Mouse (Mus musculus) granulocyte monocyte progenitor cell, adult 5-6 weeks (primary cell): ENCODE results near the gene Cfd. TPM values are rescaled to one million over a fixed set of nuclear protein-coding genes. Genes with fewer than 3 reads are reported as not detected.

Source experiments
- ATAC-seq: replicated peaks from 2 replicates; pipeline ENCODE4 v1.8.0; 2016; ENCODE audit warnings: mild to moderate bottlenecking, moderate TSS enrichment, inconsistent platforms; ENCODE audit not compliant: poor library complexity, severe bottlenecking
- total RNA-seq, 2 experiments: library from RNA; stranded (forward) in 1 of 2; stranded (reverse) in 1 of 2; fragments of 200-712, 200-1000 nt in 1 of 2; fragments of >200 nt in 1 of 2; fragmentation: Nextera tagmentation in 1 of 2; gene quantifications; 2 replicates each; pipeline ENCODE4 v1.2.3; 2014 to 2017

Gene Cfd
- total RNA-seq, 2 experiments from 2014 or later = 1.6 TPM; not detected in 1

GRCm38 (mm10) chr10:79860079-79860911 lies 30.4 kb upstream of the Cfd start:
- no peak for ATAC-seq

- ATAC-seq = no peak
These were observed 29.2 kb upstream of the Cfd start for GRCm38 (mm10) chr10:79861230-79862048.

GRCm38 (mm10) chr10:79862049-79862788 lies 28.4 kb upstream of the Cfd start:
- ATAC-seq = no peak

- ATAC-seq = no peak
These were observed 27.7 kb upstream of the Cfd start for GRCm38 (mm10) chr10:79862925-79863324.

- ATAC-seq = no peak
These were observed 26.1 kb upstream of the Cfd start for GRCm38 (mm10) chr10:79864351-79865188.

- ATAC-seq = 0 out of 2 replicates have a peak, but pooled peaks have one; percentile 7
These were observed 25.5 kb upstream of the Cfd start for GRCm38 (mm10) chr10:79865189-79865601.

- peak; percentile 50 for ATAC-seq
These were observed 24.8 kb upstream of the Cfd start for GRCm38 (mm10) chr10:79865801-79866295.

- no peak for ATAC-seq
These were observed 24.1 kb upstream of the Cfd start for GRCm38 (mm10) chr10:79866601-79867000.

- no peak for ATAC-seq
These were observed 18.8 kb upstream of the Cfd start for GRCm38 (mm10) chr10:79871845-79872244.

GRCm38 (mm10) chr10:79872862-79873261 lies 17.8 kb upstream of the Cfd start:
- ATAC-seq = no peak

GRCm38 (mm10) chr10:79873313-79873712 lies 17.3 kb upstream of the Cfd start:
- no peak for ATAC-seq

GRCm38 (mm10) chr10:79873715-79874289 lies 16.9 kb upstream of the Cfd start:
- ATAC-seq = no peak

GRCm38 (mm10) chr10:79874290-79874862 lies 16.3 kb upstream of the Cfd start, which contains the start of the genes Prtn3 and Plppr3:
Gene Prtn3, plus strand, starts transcription at chr10:79874476.
Gene Plppr3, minus strand, starts transcription at chr10:79874634.
- peak; percentile 28 for ATAC-seq

- ATAC-seq = peak; percentile 33
These were observed 13.5 kb upstream of the Cfd start for GRCm38 (mm10) chr10:79877174-79877573.

GRCm38 (mm10) chr10:79877757-79878156 lies 12.9 kb upstream of the Cfd start:
- ATAC-seq = peak; percentile 66

GRCm38 (mm10) chr10:79879527-79879926 lies 11.1 kb upstream of the Cfd start:
- ATAC-seq = 0 out of 2 replicates have a peak, but pooled peaks have one; percentile 7

- peak; percentile 6; the same call in 1 of the 2 replicates for ATAC-seq
These were observed 9.9 kb upstream of the Cfd start for GRCm38 (mm10) chr10:79880721-79881120.

- ATAC-seq = no peak
These were observed 8.7 kb upstream of the Cfd start for GRCm38 (mm10) chr10:79881981-79882380.
